Mouse (Mus musculus): ENCODE results near the gene Acrbp. TPM values are rescaled to one million over a fixed set of nuclear protein-coding genes. Genes with fewer than 3 reads are reported as not detected.
A peak's percentile ranks its signal among the peaks of the same experiment; 100 is the strongest.

The Acrbp gene
- total and polyA plus RNA-seq, 2 experiments from 2014 or later = 7.2 to 12.6 TPM

GRCm38 (mm10) chr6:125094843-125095242 lies 45.4 kb downstream of the Acrbp start:
- Histone ChIP-seq H3K36me3 (ENCODE audit: insufficient read depth, low read length) (peaks cover 13% of the 10 kb centered on the region), H3K27me3 (ENCODE audit: insufficient read depth, low read length) (no peaks in the 10 kb centered on the region), H3K27ac (ENCODE audit: low read depth, low read length) (peak overlapping the region; percentile 90), H3K9me3 (ENCODE audit: low read length) (no peaks in the 10 kb centered on the region), H3K4me3 (ENCODE audit: low read depth, low read length) (no peak overlapping the region), H3K9ac (replicated peaks; ENCODE audit: low read length, poor library complexity, severe bottlenecking) (no peak overlapping the region), H3K4me1 (ENCODE audit: insufficient read depth, low read length) (peaks cover 33% of the 10 kb centered on the region), H3K4me2 (ENCODE audit: low read depth, low read length, poor library complexity, severe bottlenecking) (no peak overlapping the region)
- WGBS = 76% methylated on average over 3 of the region's 3 CpGs
- TF ChIP-seq CTCF (IDR thresholded peaks at IDR 0.05) = no peak
- DNase-seq (ENCODE audit: low spot score) (no peak), ATAC-seq (ENCODE audit: low FRiP score) (no peak)

- Histone ChIP-seq H3K9me3 (ENCODE audit: low read length) (no peaks in the 10 kb centered on the region), H3K27me3 (ENCODE audit: insufficient read depth, low read length) (no peaks in the 10 kb centered on the region), H3K36me3 (ENCODE audit: insufficient read depth, low read length) (peaks cover 19% of the 10 kb centered on the region), H3K4me1 (ENCODE audit: insufficient read depth, low read length) (peaks cover 25% of the 10 kb centered on the region), H3K4me3 (ENCODE audit: low read depth, low read length) (peak within 1 kb of the TSS; percentile 97), H3K9ac (replicated peaks; ENCODE audit: low read length, poor library complexity, severe bottlenecking) (peak within 1 kb of the TSS; percentile 92), H3K4me2 (ENCODE audit: low read depth, low read length, poor library complexity, severe bottlenecking) (peak within 1 kb of the TSS; percentile 91), H3K27ac (ENCODE audit: low read depth, low read length) (peak within 1 kb of the TSS; percentile 90)
- peak; percentile 97 for DNase-seq (ENCODE audit: low spot score)
- peak; percentile 79 for ATAC-seq (ENCODE audit: low FRiP score)
- no peak for TF ChIP-seq CTCF (IDR thresholded peaks at IDR 0.05)
- WGBS = 1% methylated on average over 27 of the region's 45 CpGs
Measured at GRCm38 (mm10) chr6:125095391-125096278, 46.1 kb downstream of the Acrbp start, which contains the start of gene Chd4. Gene Chd4, plus strand, starts transcription at chr6:125095981.

- Histone ChIP-seq H3K4me1 (ENCODE audit: insufficient read depth, low read length) (peaks cover 23% of the 10 kb centered on the region), H3K9me3 (ENCODE audit: low read length) (no peaks in the 10 kb centered on the region), H3K9ac (replicated peaks; ENCODE audit: low read length, poor library complexity, severe bottlenecking) (peak overlapping the region; percentile 92), H3K4me3 (ENCODE audit: low read depth, low read length) (peak overlapping the region; percentile 97), H3K36me3 (ENCODE audit: insufficient read depth, low read length) (peaks cover 25% of the 10 kb centered on the region), H3K27me3 (ENCODE audit: insufficient read depth, low read length) (no peaks in the 10 kb centered on the region), H3K4me2 (ENCODE audit: low read depth, low read length, poor library complexity, severe bottlenecking) (peak overlapping the region; percentile 91), H3K27ac (ENCODE audit: low read depth, low read length) (peak overlapping the region; percentile 90)
- ATAC-seq (ENCODE audit: low FRiP score) = peak; percentile 9; the same call in 1 of the 2 replicates
- DNase-seq (ENCODE audit: low spot score) = no peak
- TF ChIP-seq CTCF (IDR thresholded peaks at IDR 0.05) = no peak
- WGBS = 0% methylated on average over 6 of the region's 32 CpGs
Measured at GRCm38 (mm10) chr6:125096279-125096596, 46.7 kb downstream of the Acrbp start.

GRCm38 (mm10) chr6:125096597-125097345 lies 47.3 kb downstream of the Acrbp start:
- DNase-seq (ENCODE audit: low spot score) (peak; percentile 68), ATAC-seq (ENCODE audit: low FRiP score) (peak; percentile 28)
- H3K9ac ChIP-seq (replicated peaks; ENCODE audit: low read length, poor library complexity, severe bottlenecking) = peak overlapping the region; percentile 92
- H3K27ac ChIP-seq (ENCODE audit: low read depth, low read length) = peak overlapping the region; percentile 90
- peak overlapping the region; percentile 91 for H3K4me2 ChIP-seq (ENCODE audit: low read depth, low read length, poor library complexity, severe bottlenecking)
- peak overlapping the region; percentile 97 for H3K4me3 ChIP-seq (ENCODE audit: low read depth, low read length)
- peaks cover 23% of the 10 kb centered on the region for H3K4me1 ChIP-seq (ENCODE audit: insufficient read depth, low read length)
- WGBS = under 1% methylated on average over 37 of the region's 44 CpGs
- no peaks in the 10 kb centered on the region for H3K27me3 ChIP-seq (ENCODE audit: insufficient read depth, low read length)
- H3K36me3 ChIP-seq (ENCODE audit: insufficient read depth, low read length) = peaks cover 30% of the 10 kb centered on the region
- no peaks in the 10 kb centered on the region for H3K9me3 ChIP-seq (ENCODE audit: low read length)
- TF ChIP-seq CTCF (IDR thresholded peaks at IDR 0.05) = no peak

- Histone ChIP-seq H3K4me2 (ENCODE audit: low read depth, low read length, poor library complexity, severe bottlenecking) (peak overlapping the region; percentile 91), H3K4me1 (ENCODE audit: insufficient read depth, low read length) (peaks cover 23% of the 10 kb centered on the region), H3K27ac (ENCODE audit: low read depth, low read length) (peak overlapping the region; percentile 90), H3K27me3 (ENCODE audit: insufficient read depth, low read length) (no peaks in the 10 kb centered on the region), H3K4me3 (ENCODE audit: low read depth, low read length) (peak overlapping the region; percentile 97), H3K9ac (replicated peaks; ENCODE audit: low read length, poor library complexity, severe bottlenecking) (peak overlapping the region; percentile 92), H3K36me3 (ENCODE audit: insufficient read depth, low read length) (peaks cover 36% of the 10 kb centered on the region), H3K9me3 (ENCODE audit: low read length) (no peaks in the 10 kb centered on the region)
- peak; percentile 25; the same call in 1 of the 2 replicates for TF ChIP-seq CTCF (IDR thresholded peaks at IDR 0.05)
- 2% methylated on average over 12 of the region's 12 CpGs for WGBS
- peak; percentile 6; the same call in 1 of the 2 replicates for ATAC-seq (ENCODE audit: low FRiP score)
- peak; percentile 14 for DNase-seq (ENCODE audit: low spot score)
Measured at GRCm38 (mm10) chr6:125097346-125097689, 47.8 kb downstream of the Acrbp start.

Data from midbrain, postnatal 0 days (tissue).